Mouse (Mus musculus) T-cell, adult 66 days (primary cell): Measurements from ENCODE around the gene Zbtb37. TPM values are rescaled to one million over a fixed set of nuclear protein-coding genes. Genes with fewer than 3 reads are reported as not detected.

ENCODE experiments used
- total RNA-seq, 2 experiments: library from RNA; stranded (reverse); gene quantifications; 3 replicates in 1 of 2; 4 replicates in 1 of 2; pipeline ENCODE4 v1.2.4; 2023

Zbtb37 gene
- 10 to 100 TPM; 33.0 to 47.0 TPM for total RNA-seq

GRCm38 (mm10) chr1:161034435-161035280, at the start of gene Zbtb37:
Gene Zbtb37, minus strand, starts transcription at chr1:161034849.

GRCm38 (mm10) chr1:161070352-161071271, 36.0 kb upstream of the Zbtb37 start, which contains the start of the genes Dars2 and Cenpl:
Gene Dars2, minus strand, starts transcription at chr1:161070658.
Gene Cenpl, plus strand, starts transcription at chr1:161070713.

GRCm38 (mm10) chr1:160978071-160978735, 56.4 kb downstream of the Zbtb37 start, which contains the start of gene Serpinc1:
Gene Serpinc1, plus strand, starts transcription at chr1:160978585.

Other genes starting within 250 kb of the Zbtb37 start
- gene Rabgap1l, start 241.6 kb downstream of the Zbtb37 start, total RNA-seq: 100 to 1,000 TPM; 210 to 234 TPM
- gene Rc3h1, start 128.4 kb downstream of the Zbtb37 start, total RNA-seq: 10 to 100 TPM; 71.9 to 80.7 TPM
- 10 to 100 TPM in 1 of 2 experiments, 1 to 10 TPM in 1; 9.1 to 10.5 TPM for gene Serpinc1, start 56.3 kb downstream of the Zbtb37 start, total RNA-seq
- 10 to 100 TPM in 1 of 2 experiments, 1 to 10 TPM in 1; 8.5 to 13.1 TPM for gene Dars2, start 35.8 kb upstream of the Zbtb37 start, total RNA-seq
- 10 to 100 TPM; 11.9 to 13.5 TPM for gene Cenpl, start 35.9 kb upstream of the Zbtb37 start, total RNA-seq
- gene Klhl20, start 96.7 kb upstream of the Zbtb37 start, total RNA-seq: 10 to 100 TPM; 27.8 to 34.6 TPM
- not detected for gene Ankrd45, start 107.8 kb upstream of the Zbtb37 start, total RNA-seq
- not detected for gene Tex50, start 124.5 kb upstream of the Zbtb37 start, total RNA-seq
- gene Prdx6, start 216.4 kb upstream of the Zbtb37 start, total RNA-seq: 100 to 1,000 TPM; 271 to 302 TPM